8 mouse cellular contexts compared by ENCODE assay signal in genomic region chr7:78782639-78783581, GRCm38 (mm10). TPM values are rescaled to one million over a fixed set of nuclear protein-coding genes. Genes with fewer than 3 reads are reported as not detected.
DNase-seq lines count a peak whose midpoint lies in the region; ATAC-seq and TF ChIP-seq lines count a peak whose summit lies in the region.

TSS of gene Mrps11 (plus strand) at chr7:78783119.
TSS of gene Mrpl46 (minus strand) at chr7:78783531.

- no peaks in the 10 kb centered on the region for H3K9me3 ChIP-seq in hindbrain, embryonic 10.5 days
- H3K9me3 ChIP-seq in lung, postnatal 0 days (ENCODE audit: low read length) = no peaks in the 10 kb centered on the region

- under 1% methylated on average over 44 of the region's 44 CpGs for WGBS in hindbrain, embryonic 10.5 days
- WGBS in lung, postnatal 0 days = under 1% methylated on average over 44 of the region's 44 CpGs

- peaks cover 22% of the 10 kb centered on the region for H3K4me1 ChIP-seq in hindbrain, embryonic 10.5 days (replicated peaks)
- H3K4me1 ChIP-seq in lung, postnatal 0 days (ENCODE audit: insufficient read depth, low read depth, low read length) = peaks cover 10% of the 10 kb centered on the region

- H3K9ac ChIP-seq in lung, postnatal 0 days (replicated peaks; ENCODE audit: low read depth) = peak within 1 kb of the TSS; percentile 78

- peak; percentile 97 for ATAC-seq in frontal cortex, adult (ENCODE audit: low TSS enrichment)
- ATAC-seq in lung, postnatal 0 days = peak; percentile 99

- H3K27ac ChIP-seq in hindbrain, embryonic 10.5 days = peak within 1 kb of the TSS; percentile 94
- H3K27ac ChIP-seq in lung, postnatal 0 days (ENCODE audit: low read length) = peak within 1 kb of the TSS; percentile 73; the same call in 1 of the 2 replicates

- H3K4me2 ChIP-seq in lung, postnatal 0 days (replicated peaks; ENCODE audit: low read depth, low read length) = peak within 1 kb of the TSS; percentile 89

- TF ChIP-seq EP300 in lung, postnatal 0 days (IDR thresholded peaks at IDR 0.05) = peak; percentile 64; the same call in 1 of the 2 replicates

- no peak for TF ChIP-seq CTCF in lung, postnatal 0 days (IDR thresholded peaks at IDR 0.05)

- peak within 1 kb of the TSS; percentile 84 for H3K4me3 ChIP-seq in hindbrain, embryonic 10.5 days
- peak within 1 kb of the TSS; percentile 93 for H3K4me3 ChIP-seq in lung, postnatal 0 days (ENCODE audit: low read depth, low read length)

- DNase-seq in MEL-GATA-1-ER (ENCODE audit: extremely low read depth, low read depth) = peak; percentile 64
- peak; percentile 86 for DNase-seq in cerebellum, adult 8-10 months
- DNase-seq in hindbrain, embryonic 10.5 days (ENCODE audit: low spot score) = peak; percentile 84
- DNase-seq in layer of hippocampus, adult 9-11 months = peak; percentile 85
- DNase-seq in lung, postnatal 0 days (ENCODE audit: low spot score) = peak; percentile 93
- peak; percentile 75 for DNase-seq in ovary, postnatal 14 days (ENCODE audit: low spot score)
- peak; percentile 91 for DNase-seq in thymus, postnatal 14 days

- peaks cover 41% of the 10 kb centered on the region for H3K36me3 ChIP-seq in hindbrain, embryonic 10.5 days
- H3K36me3 ChIP-seq in lung, postnatal 0 days (ENCODE audit: insufficient read depth, low read length) = no peaks in the 10 kb centered on the region

- no peaks in the 10 kb centered on the region for H3K27me3 ChIP-seq in hindbrain, embryonic 10.5 days (ENCODE audit: insufficient read depth, poor library complexity, severe bottlenecking)
- H3K27me3 ChIP-seq in lung, postnatal 0 days (replicated peaks; ENCODE audit: insufficient read depth, low read length) = no peaks in the 10 kb centered on the region

RNA-seq across cellular contexts. Expression of gene Mrps11, which starts in this region (rescaled TPM):
- polyA plus RNA-seq in hindbrain, embryonic 10.5 days (2016; fragmentation: Nextera tagmentation; extraction: Ambion mirVana) = 85.3 and 91.7 TPM in 2 replicates
- polyA plus RNA-seq in lung, postnatal 0 days (2015; fragmentation: Nextera tagmentation; extraction: Ambion mirVana) = 39.8 and 46.4 TPM in 2 replicates

RNA-seq across cellular contexts. Expression of gene Mrpl46, which starts in this region (rescaled TPM):
- polyA plus RNA-seq in hindbrain, embryonic 10.5 days (2016; fragmentation: Nextera tagmentation; extraction: Ambion mirVana) = 78.3 and 78.5 TPM in 2 replicates
- 41.7 and 43.1 TPM in 2 replicates for polyA plus RNA-seq in lung, postnatal 0 days (2015; fragmentation: Nextera tagmentation; extraction: Ambion mirVana)

Comparison
In these comparisons a context has a peak if more than half of its experiments do, and no peak if none do; other contexts are left out.
1. Peak in every context shown above with its lines: DNase-seq, ATAC-seq, H3K4me3 ChIP-seq and H3K27ac ChIP-seq.